Mouse (Mus musculus): ENCODE data around the gene Olfr294. TPM values are rescaled to one million over a fixed set of nuclear protein-coding genes. Genes with fewer than 3 reads are reported as not detected.

The Olfr294 gene
- polyA plus RNA-seq (2014; fragmentation: Nextera tagmentation; extraction: Ambion mirVana) = not detected in 2 replicates

GRCm38 (mm10) chr7:86616543-86616942, at the start of gene Olfr294:
Olfr294 (minus strand) TSS chr7:86616643.
- Histone ChIP-seq H3K27me3 (ENCODE audit: control insufficient read depth, insufficient read depth, low read length) (no peaks in the 10 kb centered on the region), H3K4me2 (replicated peaks; ENCODE audit: low read depth, low read length) (no peak within 1 kb of the TSS), H3K4me1 (ENCODE audit: control insufficient read depth, insufficient read depth, low read length) (no peaks in the 10 kb centered on the region), H3K36me3 (ENCODE audit: control insufficient read depth, insufficient read depth, low read length) (no peaks in the 10 kb centered on the region), H3K4me3 (ENCODE audit: low read length) (no peak within 1 kb of the TSS), H3K27ac (ENCODE audit: low read depth, low read length) (no peak within 1 kb of the TSS), H3K9me3 (ENCODE audit: control insufficient read depth, low read length) (no peaks in the 10 kb centered on the region), H3K9ac (ENCODE audit: low read depth, low read length) (no peak within 1 kb of the TSS)
- 58% methylated on average over 2 of the region's 2 CpGs for WGBS
- no peak for ATAC-seq (ENCODE audit: low FRiP score, low TSS enrichment)

- H3K9ac ChIP-seq (ENCODE audit: low read depth, low read length) = no peak within 1 kb of the TSS
- H3K27me3 ChIP-seq (ENCODE audit: control insufficient read depth, insufficient read depth, low read length) = no peaks in the 10 kb centered on the region
- H3K4me1 ChIP-seq (ENCODE audit: control insufficient read depth, insufficient read depth, low read length) = no peaks in the 10 kb centered on the region
- no peak within 1 kb of the TSS for H3K4me2 ChIP-seq (replicated peaks; ENCODE audit: low read depth, low read length)
- no peaks in the 10 kb centered on the region for H3K36me3 ChIP-seq (ENCODE audit: control insufficient read depth, insufficient read depth, low read length)
- no peaks in the 10 kb centered on the region for H3K9me3 ChIP-seq (ENCODE audit: control insufficient read depth, low read length)
- ATAC-seq (ENCODE audit: low FRiP score, low TSS enrichment) = no peak
- no peak within 1 kb of the TSS for H3K27ac ChIP-seq (ENCODE audit: low read depth, low read length)
- WGBS = 94% methylated on average over 4 of the region's 4 CpGs
- no peak within 1 kb of the TSS for H3K4me3 ChIP-seq (ENCODE audit: low read length)
These were observed 32.3 kb upstream of the Olfr294 start, which contains the start of gene Olfr293 for GRCm38 (mm10) chr7:86648761-86649160. Olfr293 (plus strand) TSS chr7:86649061.

GRCm38 (mm10) chr7:86583562-86583961, 32.9 kb downstream of the Olfr294 start, which contains the start of gene Olfr295:
Olfr295 (plus strand) TSS chr7:86583862.
- Histone ChIP-seq H3K27ac (ENCODE audit: low read depth, low read length) (no peak within 1 kb of the TSS), H3K9ac (ENCODE audit: low read depth, low read length) (no peak within 1 kb of the TSS), H3K9me3 (ENCODE audit: control insufficient read depth, low read length) (no peaks in the 10 kb centered on the region), H3K27me3 (ENCODE audit: control insufficient read depth, insufficient read depth, low read length) (no peaks in the 10 kb centered on the region), H3K4me2 (replicated peaks; ENCODE audit: low read depth, low read length) (no peak within 1 kb of the TSS), H3K4me3 (ENCODE audit: low read length) (no peak within 1 kb of the TSS), H3K36me3 (ENCODE audit: control insufficient read depth, insufficient read depth, low read length) (no peaks in the 10 kb centered on the region), H3K4me1 (ENCODE audit: control insufficient read depth, insufficient read depth, low read length) (no peaks in the 10 kb centered on the region)
- ATAC-seq (ENCODE audit: low FRiP score, low TSS enrichment) = no peak
- 79% methylated on average over 2 of the region's 2 CpGs for WGBS

Other genes with a start within 250 kb of the Olfr294 start
- not detected in 2 replicates for gene Olfr305, start 249.7 kb downstream of the Olfr294 start, polyA plus RNA-seq (2014; fragmentation: Nextera tagmentation; extraction: Ambion mirVana)
- not detected in 2 replicates for gene Olfr304, start 230.0 kb downstream of the Olfr294 start, polyA plus RNA-seq (2014; fragmentation: Nextera tagmentation; extraction: Ambion mirVana)
- gene Olfr303, start 218.9 kb downstream of the Olfr294 start, polyA plus RNA-seq (2014; fragmentation: Nextera tagmentation; extraction: Ambion mirVana) = not detected in 2 replicates
- not detected in 2 replicates for gene Olfr301, start 212.8 kb downstream of the Olfr294 start, polyA plus RNA-seq (2014; fragmentation: Nextera tagmentation; extraction: Ambion mirVana)
- not detected in 2 replicates for gene Olfr299, start 156.7 kb downstream of the Olfr294 start, polyA plus RNA-seq (2014; fragmentation: Nextera tagmentation; extraction: Ambion mirVana)
- gene Olfr298, start 124.2 kb downstream of the Olfr294 start, polyA plus RNA-seq (2014; fragmentation: Nextera tagmentation; extraction: Ambion mirVana) = not detected in 2 replicates
- gene Olfr297, start 96.7 kb downstream of the Olfr294 start, polyA plus RNA-seq (2014; fragmentation: Nextera tagmentation; extraction: Ambion mirVana) = not detected in 2 replicates
- gene Olfr295, start 32.8 kb downstream of the Olfr294 start, polyA plus RNA-seq (2014; fragmentation: Nextera tagmentation; extraction: Ambion mirVana) = not detected in 2 replicates
- not detected in 2 replicates for gene Olfr293, start 32.4 kb upstream of the Olfr294 start, polyA plus RNA-seq (2014; fragmentation: Nextera tagmentation; extraction: Ambion mirVana)
- gene Olfr292, start 71.7 kb upstream of the Olfr294 start, polyA plus RNA-seq (2014; fragmentation: Nextera tagmentation; extraction: Ambion mirVana) = not detected in 2 replicates
- gene Folh1, start 159.3 kb upstream of the Olfr294 start, polyA plus RNA-seq (2014; fragmentation: Nextera tagmentation; extraction: Ambion mirVana) = 0.08 and 0.10 TPM in 2 replicates
- not detected in 2 replicates for gene Vmn2r77, start 178.4 kb upstream of the Olfr294 start, polyA plus RNA-seq (2014; fragmentation: Nextera tagmentation; extraction: Ambion mirVana)